Mouse (Mus musculus) heart, embryonic 16.5 days (tissue): Measurements from ENCODE around the gene Ppox. TPM values are rescaled to one million over a fixed set of nuclear protein-coding genes. Genes with fewer than 3 reads are reported as not detected.

ENCODE experiments used
- ATAC-seq: fragments of 200-750 bp; cut with Nextera tagmentation; replicated peaks from 2 replicates; pipeline ENCODE4 v1.8.0; 2017; ENCODE audit warnings: moderate number of reproducible peaks; ENCODE audit not compliant: insufficient read depth, low FRiP score; ENCODE audit errors: extremely low read depth
- H3K27ac ChIP-seq: fragments of 300-500 bp; sonication (generic); 2 replicates; pipeline ENCODE4 v1.5.1; 2014; ENCODE audit warnings: mild to moderate bottlenecking, low read length, control low read depth, moderate library complexity
- H3K27me3 ChIP-seq: fragments of 300-500 bp; sonication (generic); 2 replicates; pipeline ENCODE4 v1.6.1; 2014; ENCODE audit warnings: low read length, mixed read lengths; ENCODE audit not compliant: control insufficient read depth, insufficient read depth
- H3K36me3 ChIP-seq: fragments of 300-500 bp; sonication (generic); 2 replicates; pipeline ENCODE4 v1.6.1; 2014; ENCODE audit not compliant: control insufficient read depth, insufficient read depth
- H3K4me1 ChIP-seq: fragments of 300-500 bp; sonication (generic); 2 replicates; pipeline ENCODE4 v1.6.1; 2014; ENCODE audit warnings: low read length, mixed read lengths; ENCODE audit not compliant: control insufficient read depth, insufficient read depth
- H3K4me2 ChIP-seq: fragments of 300-500 bp; sonication (generic); 2 replicates; pipeline ENCODE4 v1.6.1; 2014; ENCODE audit warnings: low read depth, mild to moderate bottlenecking, control low read depth, low read length
- H3K4me3 ChIP-seq: fragments of 300-500 bp; sonication (generic); 2 replicates; pipeline ENCODE4 v1.5.1; 2014; ENCODE audit warnings: mild to moderate bottlenecking, control low read depth, low read length
- H3K9ac ChIP-seq: fragments of 300-500 bp; sonication (generic); 2 replicates; pipeline ENCODE4 v1.6.1; 2014; ENCODE audit warnings: low read length, control low read depth
- H3K9me3 ChIP-seq: fragments of 300-500 bp; sonication (generic); replicated peaks from 2 replicates; pipeline ENCODE4 v1.6.1; 2016; ENCODE audit warnings: low read length; ENCODE audit not compliant: control insufficient read depth
- WGBS: fragments of 180-500 bp; shearing (Covaris S2); extraction: QIAGEN DNeasy Blood & Tissue Kit; methylation state at CpG from one replicate; pipeline ENCODE4 v1.1.7; 2014; 5-methylcytosine and 5-hydroxymethylcytosine counted together
- polyA plus RNA-seq: library from polyadenylated mRNA; unstranded; fragments of >200 nt; fragmentation: Nextera tagmentation; extraction: Ambion mirVana; gene quantifications from 2 replicates; pipeline ENCODE4 v1.2.1, GENCODE M21; 2015

Ppox gene
- polyA plus RNA-seq, 1 experiment from 2014 or later, result 32.4 TPM

DNA sequence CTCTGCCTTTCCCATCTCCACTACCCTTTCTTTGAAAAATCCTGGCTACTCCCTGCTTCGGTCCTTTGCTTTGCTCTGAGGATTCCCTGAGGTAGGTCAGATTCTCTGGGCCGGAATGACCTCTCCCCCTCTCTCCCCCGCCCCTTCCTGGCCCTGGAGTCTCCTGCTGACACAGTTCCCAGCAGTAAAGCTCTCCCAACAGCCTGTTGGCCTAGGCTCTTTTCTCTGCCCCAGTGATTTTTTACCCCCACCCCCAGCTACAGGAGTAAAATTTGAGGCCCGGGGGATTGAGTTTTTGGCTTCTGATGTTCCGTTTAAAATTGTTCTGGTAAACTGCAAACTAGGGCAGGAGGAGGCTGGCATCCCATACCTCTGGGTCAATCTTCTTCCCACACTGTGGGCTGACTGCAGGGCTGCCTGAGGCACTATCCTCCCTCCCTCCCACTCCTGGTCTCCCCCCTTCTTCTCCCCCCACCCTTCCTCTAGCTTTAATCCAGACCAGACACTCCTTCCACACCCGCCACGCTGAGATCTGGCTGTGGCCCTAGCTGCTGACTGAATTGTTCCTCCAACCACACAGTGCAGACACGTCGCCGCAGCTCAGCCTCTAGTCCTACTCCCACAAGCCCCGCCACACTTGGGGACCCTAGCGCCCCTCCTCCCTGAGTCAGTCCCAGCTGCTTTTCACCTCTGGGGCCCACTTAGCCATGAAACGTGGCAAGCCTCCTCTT, 29.2 kb downstream of the Ppox start:
- peak overlapping the region; percentile 58 for H3K4me2 ChIP-seq
- peak overlapping the region; percentile 39 for H3K4me3 ChIP-seq
- peak overlapping the region; percentile 48 for H3K9ac ChIP-seq
- H3K9me3 ChIP-seq, result no peaks in the 10 kb centered on the region
- peak; percentile 15; the same call in 1 of the 2 replicates for ATAC-seq
- peaks cover 34% of the 10 kb centered on the region for H3K4me1 ChIP-seq
- H3K27me3 ChIP-seq, result no peaks in the 10 kb centered on the region
- peak overlapping the region; percentile 91 for H3K27ac ChIP-seq
- WGBS, result 22% methylated on average over 13 of the region's 13 CpGs
- H3K36me3 ChIP-seq, result no peaks in the 10 kb centered on the region

DNA sequence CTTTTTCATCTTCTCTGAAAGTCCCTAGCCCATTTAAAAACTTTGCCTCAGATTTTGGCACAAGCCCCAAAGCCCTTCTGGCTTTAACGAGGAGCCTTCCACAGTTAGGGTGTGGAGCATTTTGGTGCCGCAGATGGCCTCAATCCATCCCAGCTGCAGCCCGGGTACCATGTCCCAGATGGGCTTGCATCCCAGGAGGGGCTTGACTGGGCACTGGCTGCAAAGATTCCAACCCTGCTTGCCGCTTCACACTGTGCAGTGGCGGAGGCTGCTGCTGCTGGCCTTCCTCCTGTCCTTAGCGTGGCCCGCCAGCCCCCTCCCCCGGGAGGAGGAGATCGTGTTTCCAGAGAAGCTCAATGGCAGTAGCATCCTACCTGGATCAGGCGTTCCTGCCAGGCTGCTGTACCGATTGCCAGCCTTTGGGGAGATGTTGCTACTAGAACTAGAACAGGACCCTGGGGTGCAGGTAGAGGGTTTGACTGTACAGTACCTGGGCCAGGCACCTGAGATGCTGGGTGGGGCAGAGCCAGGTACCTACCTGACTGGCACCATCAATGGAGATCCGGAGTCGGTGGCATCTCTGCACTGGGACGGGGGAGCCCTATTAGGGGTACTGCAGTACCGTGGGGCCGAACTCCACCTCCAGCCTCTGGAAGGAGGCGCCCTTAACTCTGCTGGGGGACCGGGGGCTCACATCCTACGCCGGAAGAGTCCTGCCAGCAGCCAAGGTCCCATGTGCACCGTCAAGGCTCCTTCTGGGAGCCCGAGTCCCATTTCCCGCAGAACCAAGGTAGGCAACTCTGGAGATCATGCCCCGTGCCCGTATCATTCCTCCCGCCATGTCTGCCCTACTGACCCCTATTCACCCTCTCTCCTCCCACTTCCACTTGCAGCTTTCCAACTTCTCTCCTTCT, 30.0 kb downstream of the Ppox start, which contains the start of gene Ndufs2:
Gene Ndufs2 (minus strand): TSS at position 709 of the 914 bp plus-strand sequence.
- peak within 1 kb of the TSS; percentile 39 for H3K4me3 ChIP-seq
- no peaks in the 10 kb centered on the region for H3K27me3 ChIP-seq
- peak within 1 kb of the TSS; percentile 48 for H3K9ac ChIP-seq
- peaks cover 38% of the 10 kb centered on the region for H3K4me1 ChIP-seq
- H3K36me3 ChIP-seq, result no peaks in the 10 kb centered on the region
- H3K27ac ChIP-seq, result peak within 1 kb of the TSS; percentile 91
- ATAC-seq, result no peak
- H3K9me3 ChIP-seq, result no peaks in the 10 kb centered on the region
- WGBS, result 25% methylated on average over 26 of the region's 26 CpGs
- H3K4me2 ChIP-seq, result peak within 1 kb of the TSS; percentile 58

DNA sequence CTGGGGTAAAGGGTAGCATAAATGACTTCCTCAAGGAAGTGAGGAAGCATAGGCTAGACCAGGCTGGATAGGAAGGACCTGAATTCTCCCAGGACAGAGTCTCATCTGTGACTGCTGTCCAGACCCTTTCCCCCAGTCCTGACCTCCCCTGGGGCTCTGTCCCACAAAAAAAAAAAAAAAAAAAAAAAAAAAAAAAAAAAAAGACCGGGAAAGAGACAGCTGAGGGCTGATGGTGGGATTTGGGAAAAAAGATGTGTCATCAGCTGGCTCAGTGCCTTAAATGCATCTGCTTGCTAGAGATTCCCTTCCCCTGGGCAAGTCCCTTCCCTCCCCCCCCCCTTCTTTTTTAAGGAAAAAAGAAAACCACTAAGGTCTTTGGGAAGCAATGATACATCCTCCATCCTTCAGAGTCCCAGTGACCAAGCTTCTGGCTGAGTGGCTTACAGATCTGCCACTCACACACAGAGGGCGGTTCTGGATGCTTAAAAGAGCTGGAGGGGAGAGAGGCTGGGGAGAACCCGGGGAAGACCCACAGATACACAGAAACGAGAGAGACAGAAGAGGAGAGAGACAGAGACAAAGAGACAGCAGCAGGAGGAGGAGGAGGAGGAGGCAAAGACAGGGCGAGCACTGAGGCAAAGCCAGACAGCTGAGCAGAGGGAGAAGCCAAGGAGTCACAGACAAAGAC, 30.9 kb downstream of the Ppox start, which contains the start of gene Adamts4:
Gene Adamts4 (plus strand): TSS at position 509 of the 688 bp plus-strand sequence.
- Histone ChIP-seq H3K4me1 (peaks cover 42% of the 10 kb centered on the region), H3K4me3 (peak within 1 kb of the TSS; percentile 39), H3K27ac (peak within 1 kb of the TSS; percentile 91), H3K27me3 (no peaks in the 10 kb centered on the region), H3K9ac (peak within 1 kb of the TSS; percentile 48), H3K4me2 (peak within 1 kb of the TSS; percentile 58), H3K36me3 (peaks cover 2% of the 10 kb centered on the region), H3K9me3 (no peaks in the 10 kb centered on the region)
- ATAC-seq, result no peak
- WGBS, result 20% methylated on average over 5 of the region's 5 CpGs

DNA sequence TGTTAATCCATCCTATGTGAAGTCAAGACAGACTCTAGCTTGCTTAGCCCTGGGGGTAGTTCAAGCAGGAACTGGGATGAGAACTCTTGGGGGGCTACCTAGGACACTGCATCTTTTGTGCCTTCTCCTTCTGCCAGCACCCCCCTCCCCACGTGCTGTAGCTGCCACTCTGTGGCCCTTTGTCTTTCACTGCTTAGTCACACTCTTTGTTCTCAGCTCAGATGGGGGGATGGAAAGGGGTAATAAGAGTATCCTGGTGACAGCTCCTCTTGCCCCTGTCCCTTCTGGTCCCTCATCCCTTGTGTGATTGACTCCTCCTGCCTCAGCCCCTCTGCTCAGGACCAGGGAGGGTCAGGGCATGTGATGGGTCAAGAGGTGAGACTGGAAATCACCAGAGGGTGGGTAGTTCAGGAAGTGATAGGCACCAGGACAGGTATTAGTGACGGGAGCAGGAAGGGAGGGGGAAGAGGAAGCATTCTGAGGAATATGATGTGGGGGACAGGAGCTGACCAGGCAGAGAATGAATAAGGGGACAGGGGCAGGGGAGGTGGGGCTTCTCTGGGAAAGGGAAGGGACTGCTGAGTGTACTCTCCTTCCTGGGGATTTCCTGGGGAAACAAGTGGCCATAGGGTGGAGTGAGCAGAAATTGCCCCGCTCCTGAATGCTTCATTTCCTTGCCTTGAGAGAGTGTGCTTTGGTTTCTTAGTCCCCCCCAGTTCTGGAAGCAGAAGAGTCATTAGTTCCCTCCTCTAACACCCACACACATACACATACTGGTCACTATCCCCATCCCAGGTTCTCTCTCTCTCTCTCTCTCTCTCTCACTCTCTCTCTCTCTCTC, 32.4 kb downstream of the Ppox start:
- ATAC-seq, result no peak
- H3K4me3 ChIP-seq, result no peak overlapping the region
- peak overlapping the region; percentile 91 for H3K27ac ChIP-seq
- peaks cover 8% of the 10 kb centered on the region for H3K36me3 ChIP-seq
- H3K9me3 ChIP-seq, result no peaks in the 10 kb centered on the region
- WGBS, result 40% methylated on average over 3 of the region's 3 CpGs
- no peaks in the 10 kb centered on the region for H3K27me3 ChIP-seq
- no peak overlapping the region for H3K9ac ChIP-seq
- H3K4me2 ChIP-seq, result no peak overlapping the region; the same call in 1 of the 2 replicates
- H3K4me1 ChIP-seq, result peaks cover 42% of the 10 kb centered on the region

DNA sequence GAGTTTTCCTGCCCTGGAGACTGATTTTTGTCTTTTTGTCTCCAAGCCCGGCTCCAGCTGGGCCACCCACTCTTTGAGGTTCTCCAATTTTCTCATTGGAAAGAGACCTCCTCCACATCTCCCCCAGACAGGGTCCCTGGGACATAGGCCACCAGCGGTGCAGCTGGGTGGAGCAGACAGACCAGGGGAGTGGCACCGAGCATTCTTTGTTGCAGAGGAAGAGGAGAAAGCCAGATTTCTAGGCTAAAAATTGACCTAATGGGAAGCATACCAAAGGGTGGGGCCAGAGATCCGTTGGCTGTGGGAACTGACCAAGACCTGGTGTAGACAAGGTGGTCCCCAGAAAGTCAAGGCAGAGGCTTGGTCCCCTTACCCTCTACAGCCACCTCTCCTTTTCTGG, 33.1 kb downstream of the Ppox start:
- Histone ChIP-seq H3K4me2 (peak overlapping the region; percentile 76), H3K27me3 (no peaks in the 10 kb centered on the region), H3K9ac (peak overlapping the region; percentile 70; the same call in 1 of the 2 replicates), H3K4me3 (no peak overlapping the region), H3K36me3 (peaks cover 15% of the 10 kb centered on the region), H3K9me3 (no peaks in the 10 kb centered on the region), H3K4me1 (peaks cover 42% of the 10 kb centered on the region), H3K27ac (peak overlapping the region; percentile 91)
- 28% methylated on average over 4 of the region's 4 CpGs for WGBS
- no peak for ATAC-seq

DNA sequence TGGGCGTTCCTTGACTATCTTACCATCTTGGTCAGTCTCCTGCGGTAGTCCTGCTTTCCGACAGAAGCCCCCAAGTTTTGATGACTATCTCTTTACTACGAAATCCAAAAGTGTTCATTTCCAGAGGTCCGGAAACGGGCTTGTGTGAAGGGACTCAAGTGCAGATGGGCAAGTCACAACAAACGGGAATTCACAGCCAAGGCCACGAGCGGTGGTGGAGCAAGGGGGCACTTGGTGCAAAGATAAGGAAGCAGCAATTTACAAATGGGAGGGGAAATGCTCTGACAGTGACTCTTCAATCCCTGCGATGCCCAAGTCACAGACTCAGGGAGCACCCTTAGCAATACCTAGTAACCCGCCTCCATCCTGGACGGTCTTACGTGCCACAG, 33.5 kb downstream of the Ppox start:
- H3K36me3 ChIP-seq, result peaks cover 20% of the 10 kb centered on the region
- peak overlapping the region; percentile 76 for H3K4me2 ChIP-seq
- peak overlapping the region; percentile 87 for H3K4me3 ChIP-seq
- no peaks in the 10 kb centered on the region for H3K27me3 ChIP-seq
- H3K4me1 ChIP-seq, result peaks cover 40% of the 10 kb centered on the region
- no peak for ATAC-seq
- no peaks in the 10 kb centered on the region for H3K9me3 ChIP-seq
- H3K27ac ChIP-seq, result peak overlapping the region; percentile 91
- WGBS, result 8% methylated on average over 13 of the region's 13 CpGs
- H3K9ac ChIP-seq, result peak overlapping the region; percentile 70

DNA sequence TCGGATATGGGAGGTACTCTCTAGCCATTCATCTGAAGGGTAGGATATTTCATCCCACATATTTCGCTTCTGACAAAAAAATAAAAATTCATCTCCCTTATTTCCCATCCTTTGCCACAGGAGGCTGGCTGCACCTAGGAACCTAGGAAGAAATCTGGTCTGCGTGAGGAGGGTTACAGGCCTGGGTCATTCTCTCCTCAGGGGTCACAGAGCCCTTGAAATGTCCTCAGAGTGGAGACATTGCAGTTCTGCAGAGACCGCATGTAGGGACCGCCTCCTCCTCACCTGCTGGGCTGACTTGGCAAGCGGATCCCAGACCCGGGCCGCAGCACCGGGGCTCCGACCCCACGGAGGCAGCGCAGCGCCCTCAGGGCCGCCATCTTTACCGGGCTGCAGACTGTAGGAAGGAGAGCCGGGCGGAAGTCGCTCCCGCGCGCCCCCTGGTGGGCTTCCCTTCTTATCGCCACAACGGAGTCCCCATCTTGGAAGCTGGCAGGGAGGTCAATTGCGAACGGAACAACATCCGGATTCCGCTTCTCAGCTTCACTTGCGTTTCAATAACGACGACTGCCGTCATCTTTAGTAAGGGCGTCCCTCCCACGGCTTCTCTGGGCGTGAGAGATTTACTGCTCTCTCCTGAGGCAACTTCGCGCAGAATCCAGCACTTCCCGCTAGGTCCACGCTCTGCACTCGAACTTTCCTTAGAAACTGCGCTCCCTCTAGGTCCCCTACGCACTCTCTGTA, 34.1 kb downstream of the Ppox start:
- ATAC-seq, result peak; percentile 90
- no peaks in the 10 kb centered on the region for H3K27me3 ChIP-seq
- peak overlapping the region; percentile 91 for H3K27ac ChIP-seq
- peak overlapping the region; percentile 87 for H3K4me3 ChIP-seq
- no peaks in the 10 kb centered on the region for H3K9me3 ChIP-seq
- WGBS, result under 1% methylated on average over 41 of the region's 41 CpGs
- H3K4me2 ChIP-seq, result peak overlapping the region; percentile 78
- peaks cover 34% of the 10 kb centered on the region for H3K4me1 ChIP-seq
- H3K36me3 ChIP-seq, result peaks cover 23% of the 10 kb centered on the region
- peak overlapping the region; percentile 95 for H3K9ac ChIP-seq
